Mouse (Mus musculus) liver, embryonic 16.5 days (tissue): ENCODE data around the gene Fcrlb. TPM values are rescaled to one million over a fixed set of nuclear protein-coding genes. Genes with fewer than 3 reads are reported as not detected.

ENCODE experiments used
- ATAC-seq: fragments of 200-750 bp; cut with Nextera tagmentation; 2 replicates; pipeline ENCODE4 v1.8.0; 2017; ENCODE audit warnings: low read depth, mild to moderate bottlenecking, moderate number of reproducible peaks, moderate library complexity
- H3K27ac ChIP-seq: fragments of 300-500 bp; sonication (generic); 2 replicates; pipeline ENCODE4 v1.5.1; 2014; ENCODE audit warnings: mild to moderate bottlenecking, low read length
- H3K27me3 ChIP-seq: fragments of 300-500 bp; sonication (generic); 2 replicates; pipeline ENCODE4 v1.6.1; 2014; ENCODE audit warnings: low read depth, low read length, mixed read lengths; ENCODE audit not compliant: control insufficient read depth, insufficient read depth
- H3K36me3 ChIP-seq: fragments of 300-500 bp; sonication (generic); 2 replicates; pipeline ENCODE4 v1.6.1; 2014; ENCODE audit warnings: mild to moderate bottlenecking; ENCODE audit not compliant: control insufficient read depth, insufficient read depth
- H3K4me1 ChIP-seq: fragments of 300-500 bp; sonication (generic); 2 replicates; pipeline ENCODE4 v1.6.1; 2014; ENCODE audit warnings: low read depth, low read length, mixed read lengths; ENCODE audit not compliant: control insufficient read depth
- H3K4me2 ChIP-seq: fragments of 300-500 bp; sonication (generic); 2 replicates; pipeline ENCODE4 v1.6.1; 2014; ENCODE audit warnings: low read depth, low read length, mixed read lengths
- H3K4me3 ChIP-seq: fragments of 300-500 bp; sonication (generic); 2 replicates; pipeline ENCODE4 v1.5.1; 2014; ENCODE audit warnings: low read depth, mild to moderate bottlenecking, low read length
- H3K9ac ChIP-seq: fragments of 300-500 bp; sonication (generic); 2 replicates; pipeline ENCODE4 v1.6.1; 2014; ENCODE audit warnings: low read depth, low read length
- H3K9me3 ChIP-seq: fragments of 300-500 bp; sonication (generic); replicated peaks from 2 replicates; pipeline ENCODE4 v1.6.1; 2016; ENCODE audit warnings: low read length; ENCODE audit not compliant: control insufficient read depth
- WGBS: fragments of 180-500 bp; shearing (Covaris S2); extraction: QIAGEN DNeasy Blood & Tissue Kit; methylation state at CpG from one replicate; pipeline ENCODE4 v1.1.7; 2014; ENCODE audit not compliant: insufficient replicate concordance; 5-methylcytosine and 5-hydroxymethylcytosine counted together
- polyA plus RNA-seq: library from polyadenylated mRNA; unstranded; fragments of >200 nt; fragmentation: Nextera tagmentation; extraction: Ambion mirVana; gene quantifications from 2 replicates; pipeline ENCODE4 v1.2.1, GENCODE M21; 2015

Gene Fcrlb
- polyA plus RNA-seq, 1 experiment from 2014 or later, result 0.06 TPM

GRCm38 (mm10) chr1:170924485-170924884, 11.7 kb upstream of the Fcrlb start:
- WGBS, result 21% methylated on average over 6 of the region's 6 CpGs
- no peak for ATAC-seq
- no peaks in the 10 kb centered on the region for H3K27me3 ChIP-seq
- H3K4me2 ChIP-seq, result peak overlapping the region; percentile 21; the same call in 1 of the 2 replicates
- no peak overlapping the region for H3K9ac ChIP-seq
- H3K4me3 ChIP-seq, result no peak overlapping the region
- no peak overlapping the region for H3K27ac ChIP-seq
- no peaks in the 10 kb centered on the region for H3K4me1 ChIP-seq
- H3K9me3 ChIP-seq, result no peaks in the 10 kb centered on the region
- no peaks in the 10 kb centered on the region for H3K36me3 ChIP-seq

GRCm38 (mm10) chr1:170919308-170919707, 6.6 kb upstream of the Fcrlb start:
- no peaks in the 10 kb centered on the region for H3K9me3 ChIP-seq
- no peaks in the 10 kb centered on the region for H3K27me3 ChIP-seq
- H3K9ac ChIP-seq, result no peak overlapping the region
- whole genome bisulfite sequencing, result 72% methylated on average over 8 of the region's 8 CpGs
- no peak overlapping the region for H3K4me3 ChIP-seq
- no peak overlapping the region for H3K27ac ChIP-seq
- no peak overlapping the region for H3K4me2 ChIP-seq
- H3K4me1 ChIP-seq, result no peaks in the 10 kb centered on the region
- ATAC-seq, result no peak
- H3K36me3 ChIP-seq, result no peaks in the 10 kb centered on the region

GRCm38 (mm10) chr1:170915657-170916056, 2.9 kb upstream of the Fcrlb start:
- Histone ChIP-seq H3K27me3 (no peaks in the 10 kb centered on the region), H3K9ac (no peak overlapping the region), H3K9me3 (no peaks in the 10 kb centered on the region), H3K4me3 (no peak overlapping the region), H3K27ac (no peak overlapping the region), H3K4me2 (no peak overlapping the region), H3K36me3 (no peaks in the 10 kb centered on the region), H3K4me1 (no peaks in the 10 kb centered on the region)
- no peak for ATAC-seq
- 55% methylated on average over 5 of the region's 5 CpGs for WGBS

GRCm38 (mm10) chr1:170911907-170912660, 657 bp downstream of the Fcrlb start:
- H3K4me3 ChIP-seq, result no peak overlapping the region
- H3K4me2 ChIP-seq, result no peak overlapping the region
- 51% methylated on average over 11 of the region's 11 CpGs for WGBS
- no peaks in the 10 kb centered on the region for H3K36me3 ChIP-seq
- no peaks in the 10 kb centered on the region for H3K9me3 ChIP-seq
- peaks cover 7% of the 10 kb centered on the region for H3K4me1 ChIP-seq
- no peak for ATAC-seq
- no peak overlapping the region for H3K9ac ChIP-seq
- peaks cover 27% of the 10 kb centered on the region for H3K27me3 ChIP-seq
- no peak overlapping the region for H3K27ac ChIP-seq

- Histone ChIP-seq H3K4me1 (peaks cover 7% of the 10 kb centered on the region), H3K4me3 (peak overlapping the region; percentile 40; the same call in 1 of the 2 replicates), H3K27ac (no peak overlapping the region), H3K36me3 (no peaks in the 10 kb centered on the region), H3K4me2 (peak overlapping the region; percentile 51), H3K27me3 (peaks cover 44% of the 10 kb centered on the region), H3K9me3 (no peaks in the 10 kb centered on the region), H3K9ac (no peak overlapping the region)
- WGBS, result 4% methylated on average over 21 of the region's 21 CpGs
- ATAC-seq, result no peak
Measured at GRCm38 (mm10) chr1:170908341-170908740, 4.4 kb downstream of the Fcrlb start.

- Histone ChIP-seq H3K9ac (no peak overlapping the region), H3K9me3 (no peaks in the 10 kb centered on the region), H3K27ac (no peak overlapping the region), H3K36me3 (no peaks in the 10 kb centered on the region), H3K4me2 (peak overlapping the region; percentile 51), H3K27me3 (peaks cover 46% of the 10 kb centered on the region), H3K4me3 (peak overlapping the region; percentile 40), H3K4me1 (peaks cover 7% of the 10 kb centered on the region)
- no peak for ATAC-seq
- 2% methylated on average over 71 of the region's 71 CpGs for WGBS
Measured at GRCm38 (mm10) chr1:170907456-170908191, 5.1 kb downstream of the Fcrlb start.

GRCm38 (mm10) chr1:170907111-170907455, 5.7 kb downstream of the Fcrlb start:
- H3K27me3 ChIP-seq, result peaks cover 46% of the 10 kb centered on the region
- H3K36me3 ChIP-seq, result no peaks in the 10 kb centered on the region
- 22% methylated on average over 11 of the region's 11 CpGs for WGBS
- H3K27ac ChIP-seq, result no peak overlapping the region
- no peak for ATAC-seq
- H3K4me2 ChIP-seq, result no peak overlapping the region
- no peak overlapping the region for H3K9ac ChIP-seq
- H3K4me1 ChIP-seq, result peaks cover 7% of the 10 kb centered on the region
- no peaks in the 10 kb centered on the region for H3K9me3 ChIP-seq
- H3K4me3 ChIP-seq, result no peak overlapping the region

GRCm38 (mm10) chr1:170903485-170903884, 9.3 kb downstream of the Fcrlb start:
- WGBS, result 34% methylated on average over 5 of the region's 5 CpGs
- Histone ChIP-seq H3K9ac (no peak overlapping the region), H3K4me3 (no peak overlapping the region), H3K27me3 (peaks cover 36% of the 10 kb centered on the region), H3K9me3 (no peaks in the 10 kb centered on the region), H3K36me3 (no peaks in the 10 kb centered on the region), H3K4me2 (no peak overlapping the region), H3K27ac (no peak overlapping the region), H3K4me1 (peaks cover 12% of the 10 kb centered on the region)
- ATAC-seq, result peak; percentile 46
